Mouse (Mus musculus) MEL (cell line): ENCODE measurements around the gene Rph3al. TPM values are rescaled to one million over a fixed set of nuclear protein-coding genes. Genes with fewer than 3 reads are reported as not detected.
A peak's percentile ranks its signal among the peaks of the same experiment; 100 is the strongest.

Experiments
- DNase-seq: peaks from one replicate; pipeline ENCODE4 v3.0.0; 2011; ENCODE audit warnings: low read depth, low spot score
- H3K27ac ChIP-seq: 2 replicates; pipeline ENCODE4 v1.5.1; 2012; ENCODE audit warnings: low read depth, mild to moderate bottlenecking, control low read depth, low read length, moderate library complexity; ENCODE audit not compliant: control insufficient read depth
- H3K27me3 ChIP-seq, 2 experiments: fragments of 150-350 bp in 1 of 2; sonication (generic) in 1 of 2; 2 replicates each; pipeline ENCODE4 v1.6.1; 2012; ENCODE audit warnings: low read length in 2 of 2, mild to moderate bottlenecking in 2 of 2, improper control_type of control experiment in 1 of 2, moderate library complexity in 1 of 2; ENCODE audit not compliant: insufficient read depth in 2 of 2, control insufficient read depth in 1 of 2
- H3K36me3 ChIP-seq, 2 experiments: 2 replicates each; pipeline ENCODE4 v1.6.1; 2012 to 2014; ENCODE audit warnings: low read length in 2 of 2, improper control_type of control experiment in 1 of 2, inconsistent platforms in 1 of 2, mild to moderate bottlenecking in 1 of 2; ENCODE audit not compliant: insufficient read depth in 2 of 2, control insufficient read depth in 1 of 2
- H3K4me1 ChIP-seq, 2 experiments: fragments of 150-350 bp in 1 of 2; sonication (generic) in 1 of 2; 2 replicates each; pipeline ENCODE4 v1.6.1; 2012; ENCODE audit warnings: low read length in 2 of 2, improper control_type of control experiment in 1 of 2, mild to moderate bottlenecking in 1 of 2; ENCODE audit not compliant: insufficient read depth in 2 of 2, control insufficient read depth in 1 of 2
- H3K4me3 ChIP-seq, 2 experiments: fragments of 150-350 bp in 1 of 2; sonication (generic) in 1 of 2; 2 replicates each; pipeline ENCODE4 v1.5.1; 2012; ENCODE audit warnings: low read depth in 2 of 2, low read length in 2 of 2, mild to moderate bottlenecking in 2 of 2, moderate library complexity in 2 of 2, control low read depth in 1 of 2, improper control_type of control experiment in 1 of 2; ENCODE audit not compliant: control insufficient read depth in 1 of 2, insufficient read depth in 1 of 2
- H3K79me2 ChIP-seq: 2 replicates; pipeline ENCODE4 v1.6.1; 2012; ENCODE audit warnings: mild to moderate bottlenecking, low read length, moderate library complexity; ENCODE audit not compliant: control insufficient read depth, poor library complexity, insufficient read depth
- H3K9ac ChIP-seq: 2 replicates; pipeline ENCODE4 v1.6.1; 2012; ENCODE audit warnings: low read depth, mild to moderate bottlenecking, control low read depth, low read length, moderate library complexity; ENCODE audit not compliant: control insufficient read depth, poor library complexity, severe bottlenecking
- H3K9me3 ChIP-seq: fragments of 150-350 bp; sonication (generic); replicated peaks from 2 replicates; pipeline ENCODE4 v1.6.1; 2012; ENCODE audit warnings: mild to moderate bottlenecking, low read length, improper control_type of control experiment, moderate library complexity; ENCODE audit not compliant: insufficient read depth
- BHLHE40 ChIP-seq: IDR thresholded peaks from 2 replicates; pipeline ENCODE4 v1.6.1; 2012; ENCODE audit warnings: low read depth, mild to moderate bottlenecking, inconsistent platforms, low read length, improper control_type of control experiment, borderline replicate concordance
- CHD1 ChIP-seq: IDR thresholded peaks from 2 replicates; pipeline ENCODE4 v1.6.1; 2012; ENCODE audit warnings: low read depth, mild to moderate bottlenecking, inconsistent platforms, low read length, improper control_type of control experiment
- CHD2 ChIP-seq: IDR thresholded peaks from 2 replicates; pipeline ENCODE4 v1.6.1; 2011; ENCODE audit warnings: low read length, improper control_type of control experiment
- CTCF ChIP-seq, 3 experiments: IDR thresholded peaks in 2 of 3; conservative IDR thresholded peaks in 1 of 3; 2 replicates each; pipeline ENCODE4 v1.5.1; 2011 to 2012; ENCODE audit warnings: low read length in 3 of 3, low read depth in 2 of 3, mild to moderate bottlenecking in 2 of 3, improper control_type of control experiment in 1 of 3, inconsistent platforms in 1 of 3, mixed read lengths in 1 of 3, moderate library complexity in 1 of 3; ENCODE audit not compliant: control insufficient read depth in 1 of 3, insufficient read depth in 1 of 3, poor library complexity in 1 of 3, severe bottlenecking in 1 of 3
- ELF1 ChIP-seq: IDR thresholded peaks from 2 replicates; pipeline ENCODE4 v1.6.1; 2014; ENCODE audit warnings: low read depth, mild to moderate bottlenecking, inconsistent platforms, low read length, improper control_type of control experiment, moderate library complexity
- ETS1 ChIP-seq: IDR thresholded peaks from 2 replicates; pipeline ENCODE4 v1.6.1; 2012; ENCODE audit warnings: low read depth, mild to moderate bottlenecking, inconsistent platforms, low read length, improper control_type of control experiment, moderate library complexity
- GABPA ChIP-seq: IDR thresholded peaks from 2 replicates; pipeline ENCODE4 v1.6.1; 2012; ENCODE audit warnings: low read depth, mild to moderate bottlenecking, inconsistent platforms, low read length, improper control_type of control experiment, moderate library complexity
- MAZ ChIP-seq: IDR thresholded peaks from 2 replicates; pipeline ENCODE4 v1.6.1; 2012; ENCODE audit warnings: low read depth, mild to moderate bottlenecking, inconsistent platforms, low read length, improper control_type of control experiment
- MYB ChIP-seq: IDR thresholded peaks from 2 replicates; pipeline ENCODE4 v1.6.1; 2011; ENCODE audit warnings: mild to moderate bottlenecking, low read depth, low read length, improper control_type of control experiment
- POLR2AphosphoS2 ChIP-seq: IDR thresholded peaks from 2 replicates; pipeline ENCODE4 v1.6.1; 2011; ENCODE audit warnings: low read length, improper control_type of control experiment
- POLR2AphosphoS5 ChIP-seq: IDR thresholded peaks from 2 replicates; pipeline ENCODE4 v1.6.1; 2012; ENCODE audit warnings: low read depth, borderline replicate concordance, mild to moderate bottlenecking, inconsistent platforms, low read length, moderate library complexity, mixed read lengths
- SIN3A ChIP-seq: IDR thresholded peaks from 2 replicates; pipeline ENCODE4 v1.6.1; 2012; ENCODE audit warnings: low read length, improper control_type of control experiment, inconsistent platforms
- TAL1 ChIP-seq: IDR thresholded peaks from 2 replicates; pipeline ENCODE4 v1.6.1; 2012; ENCODE audit warnings: mild to moderate bottlenecking, inconsistent platforms, low read length, moderate library complexity, mixed read lengths
- TBP ChIP-seq: IDR thresholded peaks from 2 replicates; pipeline ENCODE4 v1.8.0; 2011; ENCODE audit warnings: low read depth, low read length, improper control_type of control experiment
- TCF12 ChIP-seq: IDR thresholded peaks from 2 replicates; pipeline ENCODE4 v1.6.1; 2014; ENCODE audit warnings: low read depth, mild to moderate bottlenecking, inconsistent platforms, low read length, improper control_type of control experiment, moderate library complexity
- UBTF ChIP-seq: IDR thresholded peaks from 2 replicates; pipeline ENCODE4 v1.6.1; 2012; ENCODE audit warnings: low read depth, mild to moderate bottlenecking, inconsistent platforms, low read length, improper control_type of control experiment, moderate library complexity, borderline replicate concordance; ENCODE audit not compliant: insufficient read depth
- USF1 ChIP-seq: IDR thresholded peaks from 2 replicates; pipeline ENCODE4 v1.6.1; 2014; ENCODE audit warnings: low read depth, mild to moderate bottlenecking, inconsistent platforms, low read length, improper control_type of control experiment, moderate library complexity
- ZKSCAN1 ChIP-seq: IDR thresholded peaks from 2 replicates; pipeline ENCODE4 v1.6.1; 2012; ENCODE audit warnings: low read depth, mild to moderate bottlenecking, inconsistent platforms, low read length, improper control_type of control experiment, moderate library complexity
- ZMIZ1 ChIP-seq: IDR thresholded peaks from 2 replicates; pipeline ENCODE4 v1.6.1; 2012; ENCODE audit warnings: low read depth, mild to moderate bottlenecking, inconsistent platforms, low read length, improper control_type of control experiment, moderate library complexity
- ZNF384 ChIP-seq: IDR thresholded peaks from 2 replicates; pipeline ENCODE4 v1.6.1; 2012; ENCODE audit warnings: low read depth, mild to moderate bottlenecking, inconsistent platforms, low read length, improper control_type of control experiment
- polyA plus RNA-seq, 2 experiments: library from polyadenylated mRNA; stranded (reverse) in 1 of 2; unstranded in 1 of 2; fragments of >175 nt in 1 of 2; fragments of >200 nt in 1 of 2; gene quantifications; 2 replicates each; pipeline versions ENCODE4 v1.2.1 to v1.2.4; 2012; ENCODE audit warnings: low replicate concordance in 2 of 2, low read depth in 1 of 2; ENCODE audit not compliant: insufficient read length in 2 of 2, insufficient read depth in 1 of 2, missing spikeins in 1 of 2
- total RNA-seq: library from RNA; depleted of rRNA; stranded (reverse); fragments of 300-350 nt; gene quantifications from 2 replicates; pipeline ENCODE4 v1.2.3, GENCODE M21; 2012

Gene Rph3al
- total and polyA plus RNA-seq, 3 experiments = 9.4 to 23.0 TPM; not detected in 1

GRCm38 (mm10) chr11:75887349-75887748 lies 50.9 kb downstream of the Rph3al start:
- H3K27me3 ChIP-seq = no peaks in the 10 kb centered on the region
- no peaks in the 10 kb centered on the region for H3K79me2 ChIP-seq
- H3K27ac ChIP-seq = no peak overlapping the region
- no peaks in the 10 kb centered on the region for H3K36me3 ChIP-seq
- H3K9ac ChIP-seq = no peak overlapping the region
- no peaks in the 10 kb centered on the region for H3K4me1 ChIP-seq
- DNase-seq = no peak
- TF ChIP-seq CTCF (IDR thresholded peaks at IDR 0.05 in 2 of 3, conservative IDR thresholded peaks at IDR 0.05 in 1 of 3; ENCODE audit: control insufficient read depth in 1 of 3, insufficient read depth in 1 of 3, low read depth in 2 of 3, low read length in 3 of 3, poor library complexity in 1 of 3, severe bottlenecking in 1 of 3) (no peak), MYB (no peak), TBP (no peak), ELF1 (no peak), MAZ (no peak), BHLHE40 (no peak), GABPA (no peak), CHD2 (no peak), UBTF (no peak), TCF12 (no peak), ETS1 (no peak), POLR2AphosphoS2 (no peak), USF1 (no peak), ZKSCAN1 (no peak), ZNF384 (no peak), POLR2AphosphoS5 (no peak), CHD1 (no peak)
- no peak overlapping the region for H3K4me3 ChIP-seq
- no peaks in the 10 kb centered on the region for H3K9me3 ChIP-seq

GRCm38 (mm10) chr11:75881234-75881633 lies 57.0 kb downstream of the Rph3al start:
- H3K27ac ChIP-seq = no peak overlapping the region
- peaks cover 2 to 10% of the 10 kb centered on the region in 2 experiments for H3K4me1 ChIP-seq
- no peaks in the 10 kb centered on the region for H3K79me2 ChIP-seq
- no peak overlapping the region for H3K4me3 ChIP-seq
- H3K9ac ChIP-seq = no peak overlapping the region
- H3K27me3 ChIP-seq = no peaks in the 10 kb centered on the region
- H3K9me3 ChIP-seq = no peaks in the 10 kb centered on the region
- no peak for TF ChIP-seq ZMIZ1
- TF ChIP-seq TAL1 = no peak
- TF ChIP-seq BHLHE40 = no peak
- TF ChIP-seq GABPA = no peak
- TF ChIP-seq SIN3A = no peak
- no peak for TF ChIP-seq UBTF
- TF ChIP-seq CHD1 = no peak
- DNase-seq = peak; percentile 21
- H3K36me3 ChIP-seq = peaks cover 0 to 3% of the 10 kb centered on the region in 2 experiments; a peak in 1 of 4 replicates
